Mouse (Mus musculus) cerebellum, postnatal 10 days (tissue): ENCODE results near the gene Ap2a2.
"Not testable (repeated sequence)": the region's sequence is repeated elsewhere in the genome, so short reads cannot be mapped to it uniquely, and the experiment has no call there.

Source experiments
- DNase-seq, 2 experiments: peaks; one replicate each; pipeline ENCODE4 v3.0.0; 2021; ENCODE audit warnings: mixed read lengths in 2 of 2

The Ap2a2 gene

GRCm38 (mm10) chr7:141560471-141560870, 1.5 kb upstream of the Ap2a2 start:
- DNase-seq: no peak

GRCm38 (mm10) chr7:141562421-141562851, 463 bp downstream of the Ap2a2 start:
- DNase-seq: peak in 1 of 2 experiments; percentile 65

GRCm38 (mm10) chr7:141562852-141563427, 967 bp downstream of the Ap2a2 start:
- DNase-seq: peak; percentile 69 to 75

GRCm38 (mm10) chr7:141564561-141564960, 2.6 kb downstream of the Ap2a2 start:
- DNase-seq: no peak

- peak in 1 of 2 experiments; percentile 25 for DNase-seq
Observed at GRCm38 (mm10) chr7:141566587-141566986, 4.6 kb downstream of the Ap2a2 start.

- no peak for DNase-seq
Observed at GRCm38 (mm10) chr7:141569283-141569803, 7.4 kb downstream of the Ap2a2 start.

- no peak for DNase-seq
Observed at GRCm38 (mm10) chr7:141569916-141570315, 7.9 kb downstream of the Ap2a2 start.

GRCm38 (mm10) chr7:141570625-141571295, 8.8 kb downstream of the Ap2a2 start:
- no peak for DNase-seq

- DNase-seq: no peak
Observed at GRCm38 (mm10) chr7:141574041-141574440, 12.1 kb downstream of the Ap2a2 start.

- no peak for DNase-seq
Observed at GRCm38 (mm10) chr7:141575481-141575880, 13.5 kb downstream of the Ap2a2 start.

- DNase-seq: no peak
Observed at GRCm38 (mm10) chr7:141577801-141578200, 15.8 kb downstream of the Ap2a2 start.

- DNase-seq: no peak
Observed at GRCm38 (mm10) chr7:141578511-141578910, 16.5 kb downstream of the Ap2a2 start.

- no peak for DNase-seq
Observed at GRCm38 (mm10) chr7:141578943-141579342, 17.0 kb downstream of the Ap2a2 start.

GRCm38 (mm10) chr7:141581323-141581722, 19.4 kb downstream of the Ap2a2 start:
- DNase-seq: no peak

- DNase-seq: no peak
Observed at GRCm38 (mm10) chr7:141584048-141584841, 22.3 kb downstream of the Ap2a2 start.

- no peak for DNase-seq
Observed at GRCm38 (mm10) chr7:141585288-141585687, 23.3 kb downstream of the Ap2a2 start.

GRCm38 (mm10) chr7:141585881-141586280, 23.9 kb downstream of the Ap2a2 start:
- DNase-seq: no peak

GRCm38 (mm10) chr7:141588890-141589289, 26.9 kb downstream of the Ap2a2 start:
- no peak for DNase-seq

- DNase-seq: not testable (repeated sequence)
Observed at GRCm38 (mm10) chr7:141590249-141590648, 28.3 kb downstream of the Ap2a2 start.

- DNase-seq: no peak
Observed at GRCm38 (mm10) chr7:141590959-141591358, 29.0 kb downstream of the Ap2a2 start.

GRCm38 (mm10) chr7:141592096-141592495, 30.1 kb downstream of the Ap2a2 start:
- no peak for DNase-seq

- DNase-seq: no peak
Observed at GRCm38 (mm10) chr7:141593056-141593455, 31.1 kb downstream of the Ap2a2 start.

- no peak for DNase-seq
Observed at GRCm38 (mm10) chr7:141596971-141597370, 35.0 kb downstream of the Ap2a2 start.
